Mouse (Mus musculus) left cerebral cortex, adult 9 months (tissue): ENCODE measurements around the gene Antxr1.

Experiments used
- DNase-seq, 2 experiments: peaks; one replicate each; pipeline ENCODE4 v3.0.0; 2022; ENCODE audit warnings: low spot score in 2 of 2

The Antxr1 gene

DNA sequence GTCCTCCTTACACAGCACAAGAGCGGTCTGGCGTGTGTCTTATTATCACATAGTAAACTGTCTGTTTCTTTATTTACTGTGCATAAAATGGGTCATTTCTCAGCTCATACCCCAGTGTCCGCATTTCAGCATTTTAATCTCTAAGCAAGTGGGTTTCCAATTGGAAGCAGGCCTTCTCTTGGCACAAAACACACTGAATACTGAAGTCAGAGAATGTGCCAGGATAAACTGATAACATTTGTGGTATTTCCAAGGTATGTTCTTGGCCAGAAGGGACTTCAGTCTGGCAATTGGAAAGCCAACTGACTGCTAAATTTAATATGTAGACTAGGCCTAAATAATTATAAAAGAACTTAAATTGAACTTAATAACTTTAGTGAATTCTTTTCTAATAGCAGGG is 84.9 kb downstream of the Antxr1 start:
- DNase-seq: no peak

GRCm38 (mm10) chr6:87248226-87248834 is 87.3 kb downstream of the Antxr1 start:
- no peak for DNase-seq

- DNase-seq: no peak
Observed at GRCm38 (mm10) chr6:87244117-87245100, 91.2 kb downstream of the Antxr1 start.

DNA sequence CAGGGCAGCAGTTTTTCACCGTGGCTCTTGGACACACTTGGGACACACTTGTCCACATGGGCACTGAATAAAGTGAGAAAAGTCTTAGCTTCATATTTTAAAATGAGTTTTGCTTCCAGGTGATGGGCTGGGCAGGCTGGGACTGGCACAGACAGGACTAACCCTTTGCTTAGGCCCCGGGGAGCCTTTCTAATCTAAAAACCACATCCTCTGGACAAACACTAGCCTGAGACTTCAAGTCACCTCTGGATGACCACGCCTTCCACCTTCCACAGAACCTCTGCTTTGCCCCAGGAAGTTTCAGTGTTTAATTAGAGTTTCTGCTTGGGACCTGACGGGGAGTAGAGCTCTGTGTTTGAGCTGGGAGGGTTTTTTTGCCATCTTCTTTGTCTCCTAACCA is 98.4 kb downstream of the Antxr1 start:
- no peak for DNase-seq

GRCm38 (mm10) chr6:87236061-87236460 is 99.6 kb downstream of the Antxr1 start:
- no peak for DNase-seq

- DNase-seq: no peak
Observed at GRCm38 (mm10) chr6:87233111-87233510, 102.5 kb downstream of the Antxr1 start.

- DNase-seq: no peak
Observed at GRCm38 (mm10) chr6:87230041-87230440, 105.6 kb downstream of the Antxr1 start.

- no peak for DNase-seq
Observed at GRCm38 (mm10) chr6:87227940-87228339, 107.7 kb downstream of the Antxr1 start.

DNA sequence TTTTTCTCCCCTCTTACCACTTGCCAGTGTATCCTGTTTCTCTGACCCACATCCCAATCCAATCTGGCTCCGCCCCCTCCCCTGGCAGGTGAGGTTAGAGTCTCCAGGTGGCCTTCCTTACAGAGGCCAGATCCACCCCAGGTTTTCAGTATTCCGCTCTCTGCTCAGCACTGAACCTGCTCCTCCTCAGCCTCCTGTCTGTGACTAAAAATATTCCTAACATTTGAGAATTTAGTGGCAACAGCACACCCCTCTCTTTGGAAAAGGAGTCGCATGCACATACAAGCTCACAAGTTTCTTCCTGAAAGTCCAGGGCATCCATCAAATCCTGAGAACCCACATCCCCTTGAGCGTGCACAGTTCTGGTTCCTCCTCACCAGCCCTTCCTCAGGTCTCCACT is 109.3 kb downstream of the Antxr1 start:
- no peak for DNase-seq

- DNase-seq: no peak
Observed at GRCm38 (mm10) chr6:87225286-87225685, 110.3 kb downstream of the Antxr1 start.

- no peak for DNase-seq
Observed at GRCm38 (mm10) chr6:87222854-87223631, 112.6 kb downstream of the Antxr1 start.

GRCm38 (mm10) chr6:87219061-87219992 is 116.3 kb downstream of the Antxr1 start:
- no peak for DNase-seq

DNA sequence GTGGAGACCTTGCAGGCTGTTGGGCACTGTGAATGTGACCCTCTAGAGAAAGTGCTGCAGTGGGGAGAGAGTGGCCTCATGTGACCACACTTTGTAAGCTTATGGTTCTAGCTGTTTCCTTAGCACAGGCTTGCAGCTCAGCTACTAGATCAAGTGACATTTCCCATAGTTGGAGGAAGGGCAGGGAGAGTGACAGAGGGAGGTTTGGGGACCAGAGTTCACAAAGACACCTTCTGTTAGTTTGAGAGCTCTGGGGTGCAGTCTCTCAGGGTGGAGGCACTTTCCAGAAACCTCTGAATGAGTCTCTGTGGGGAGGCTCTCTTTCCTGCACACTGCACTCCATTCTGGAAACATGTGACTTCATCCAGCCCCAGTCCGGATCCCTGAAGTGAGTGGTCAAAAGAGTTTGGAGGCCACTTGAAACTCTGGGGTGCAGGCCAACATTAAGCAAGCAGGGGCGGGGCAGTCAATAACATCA is 119.5 kb downstream of the Antxr1 start:
- no peak for DNase-seq

GRCm38 (mm10) chr6:87213262-87213661 is 122.4 kb downstream of the Antxr1 start:
- DNase-seq: no peak

- no peak for DNase-seq
Observed at GRCm38 (mm10) chr6:87211551-87211950, 124.1 kb downstream of the Antxr1 start.

- DNase-seq: no peak
Observed at GRCm38 (mm10) chr6:87207373-87207982, 128.1 kb downstream of the Antxr1 start.

DNA sequence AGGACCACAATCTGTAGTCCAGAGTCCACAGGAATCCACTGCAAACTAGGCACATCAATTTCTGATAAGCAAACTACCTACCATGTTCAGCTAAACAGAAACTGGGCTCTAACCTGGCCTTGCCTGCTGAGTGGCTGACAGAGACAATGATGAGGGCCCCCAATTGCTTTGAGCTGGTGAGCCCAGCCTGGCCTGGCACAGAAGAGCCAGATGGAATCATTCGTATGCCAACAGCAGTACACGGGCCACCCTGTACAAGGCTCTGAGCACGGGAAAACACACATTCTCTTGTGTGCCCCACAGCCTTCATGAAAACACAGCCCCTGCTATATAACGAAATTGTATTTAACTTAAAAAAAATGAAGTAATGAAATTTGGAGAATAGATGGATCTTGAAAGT is 128.8 kb downstream of the Antxr1 start:
- no peak for DNase-seq

GRCm38 (mm10) chr6:87203467-87203866 is 132.2 kb downstream of the Antxr1 start:
- no peak for DNase-seq

DNA sequence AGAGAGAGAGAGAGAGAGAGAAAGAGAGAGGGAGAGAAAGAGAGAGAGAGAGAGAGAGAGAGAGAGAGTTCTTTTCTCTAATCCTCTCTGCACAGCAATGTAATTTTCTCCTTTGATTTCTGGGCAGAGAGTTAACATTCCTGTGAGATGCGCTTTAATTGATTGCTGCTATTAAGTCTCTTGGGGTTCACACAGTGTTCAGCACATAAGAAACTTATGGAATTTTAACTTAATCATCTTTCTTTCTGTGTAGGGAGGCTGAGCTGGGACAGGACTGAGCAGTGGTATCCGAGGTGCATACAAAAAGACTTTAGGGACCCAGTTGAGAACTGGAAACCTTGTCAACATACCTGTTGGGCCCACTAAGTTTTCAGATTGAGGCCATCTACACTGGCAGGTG is 132.6 kb downstream of the Antxr1 start:
- DNase-seq: no peak

DNA sequence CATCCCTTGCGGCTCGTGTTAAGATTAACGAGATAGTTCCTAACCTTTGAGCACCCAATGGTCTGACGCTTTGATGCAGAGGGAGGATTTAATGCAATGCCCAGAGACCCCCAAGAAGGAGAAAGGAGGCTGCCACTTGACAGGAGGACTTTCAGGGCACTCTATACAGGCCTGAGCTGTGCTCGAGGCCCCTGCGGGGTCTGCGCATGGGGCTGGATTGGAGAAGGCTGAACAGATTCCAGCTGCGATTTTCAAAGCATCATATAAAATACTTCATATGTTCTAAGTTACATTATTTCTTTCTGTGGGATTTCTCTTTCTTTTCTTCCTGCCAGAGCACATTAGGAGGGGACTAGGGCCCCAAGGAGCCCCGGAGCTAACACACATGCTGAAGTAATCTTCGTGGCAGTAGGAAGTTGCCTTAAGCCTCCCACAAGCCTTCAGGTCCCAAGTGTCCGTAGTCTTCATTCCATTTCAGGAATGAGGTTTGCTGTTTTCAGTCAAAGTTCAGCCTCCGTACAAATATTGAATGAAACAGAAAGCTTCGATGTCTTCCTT is 133.5 kb downstream of the Antxr1 start:
- no peak for DNase-seq
